Mouse (Mus musculus) adrenal gland, adult 18-20 months (tissue): Measurements from ENCODE around the gene Txn2. TPM values are rescaled to one million over a fixed set of nuclear protein-coding genes. Genes with fewer than 3 reads are reported as not detected.

Experiments
- DNase-seq, 2 experiments: peaks; one replicate each; pipeline ENCODE4 v3.0.0; 2021 to 2022; ENCODE audit warnings: low spot score in 2 of 2
- long read RNA-seq, 2 experiments: library from polyadenylated mRNA; stranded (forward); transcript quantifications; one replicate each; pipeline ENCODE4 v2.0.0; 2021
- total RNA-seq, 2 experiments: library from RNA; stranded (reverse); gene quantifications; 1 replicate in 1 of 2; 2 replicates in 1 of 2; pipeline ENCODE4 v1.2.3; 2021

Txn2 gene
- total RNA-seq: 100 to 1,000 TPM; 544 to 611 TPM
- long read RNA-seq, experiment 1, transcript Txn2-204 (3 exons, 2,049 nt): minor isoform, 27 of 374 reads
- long read RNA-seq, experiment 1, transcript Txn2-201 (4 exons, 1,298 nt): major isoform, 331 of 374 reads
- long read RNA-seq, experiment 1, partial matches to known transcripts: 4 of 374 reads
- long read RNA-seq, experiment 1, other reads (novel, unspliced or antisense): 12 of 374 reads
- long read RNA-seq, experiment 2, transcript Txn2-204 (3 exons, 2,049 nt): minor isoform, 77 of 1,064 reads
- long read RNA-seq, experiment 2, transcript Txn2-201 (4 exons, 1,298 nt): major isoform, 918 of 1,064 reads
- long read RNA-seq, experiment 2, partial matches to known transcripts: 1 of 1,064 reads
- long read RNA-seq, experiment 2, other reads (novel, unspliced or antisense): 66 of 1,064 reads

DNA sequence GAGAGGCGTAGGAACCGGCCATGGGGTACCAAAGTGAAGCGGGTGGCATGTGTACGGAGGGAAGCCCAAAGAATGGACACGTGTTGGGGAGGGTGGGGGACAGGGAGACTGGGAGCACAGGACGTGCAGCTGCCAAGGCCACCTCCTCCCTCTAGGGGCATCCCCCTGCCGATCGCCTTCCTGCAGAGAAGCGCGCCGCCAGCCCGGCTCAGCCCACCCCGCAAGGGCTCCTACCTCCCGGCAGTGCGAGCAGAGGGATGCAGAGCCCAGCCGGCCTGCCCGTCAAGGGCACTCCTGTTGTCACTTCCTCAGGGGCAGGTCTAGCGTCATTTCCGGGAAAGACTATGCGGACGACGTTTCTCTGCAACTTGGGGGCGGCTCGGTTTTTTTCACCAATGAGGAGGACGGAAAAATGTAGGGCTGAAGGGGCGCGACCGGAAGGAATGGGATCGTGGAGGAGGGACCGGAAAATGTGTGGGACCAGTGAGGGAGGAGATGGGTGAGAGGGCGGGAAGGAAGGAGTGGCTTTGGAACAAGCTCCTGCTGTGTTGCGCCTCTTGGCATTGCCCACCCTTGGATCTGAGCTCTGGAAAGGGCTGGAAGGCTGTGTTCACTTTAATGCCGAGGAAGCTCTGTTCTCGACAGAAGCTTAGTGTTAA is at the start of gene Txn2:
Gene Txn2, minus strand, starts transcription at position 334 of the 659 bp plus-strand sequence.
- peak; percentile 83 to 87 for DNase-seq

DNA sequence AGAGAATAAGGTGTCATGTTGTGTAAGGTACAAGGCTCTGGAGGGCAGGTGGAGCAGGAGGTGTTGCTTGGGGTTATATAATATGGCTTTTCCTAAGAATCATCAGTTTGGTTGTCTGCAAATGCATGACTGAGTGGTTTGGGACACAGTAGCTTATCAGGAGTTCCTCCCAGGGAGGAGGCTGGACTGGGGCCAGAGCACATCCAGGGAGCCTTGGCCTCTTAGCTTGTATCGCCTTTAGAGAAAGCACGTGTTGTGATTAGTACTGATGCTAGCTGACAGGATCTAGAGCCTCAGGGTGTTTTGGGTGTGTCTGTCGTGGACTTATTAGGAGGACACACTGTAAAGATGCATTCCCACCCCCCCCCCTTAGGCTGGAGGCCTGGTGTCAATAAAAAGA is 48.9 kb upstream of the Txn2 start:
- DNase-seq: peak; percentile 45 to 47

DNA sequence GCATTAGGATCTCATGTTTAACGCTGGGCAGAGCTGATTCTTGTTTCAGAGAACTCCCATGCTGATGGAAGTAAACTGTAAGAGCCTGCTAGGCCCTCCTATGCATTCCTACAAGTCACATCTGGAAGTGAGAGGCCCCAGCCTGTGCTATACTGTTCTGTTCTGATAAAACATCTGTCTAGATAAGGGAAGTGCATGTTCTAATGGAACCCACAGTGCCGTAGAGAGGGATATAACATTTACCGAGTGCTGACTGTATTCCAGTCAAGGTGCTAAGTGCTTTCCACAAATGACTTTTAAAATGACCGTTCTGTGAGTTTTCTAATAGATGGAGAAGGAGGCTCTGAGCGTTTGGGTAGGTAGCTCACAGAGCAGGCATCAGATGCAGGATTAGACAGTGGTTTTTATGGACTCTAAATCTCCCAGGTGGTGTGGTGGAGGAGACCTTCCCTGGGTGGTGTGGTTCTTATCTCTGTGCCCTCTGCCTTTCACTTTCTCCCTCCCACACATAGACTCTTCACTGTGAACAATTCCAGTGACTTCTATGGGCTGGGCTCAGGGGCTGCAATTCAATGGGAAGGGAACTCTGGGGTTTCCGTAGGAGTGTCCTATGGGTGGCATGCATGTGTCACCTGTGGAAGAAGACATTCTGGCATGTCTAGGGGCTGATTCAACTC is 45.5 kb upstream of the Txn2 start:
- no peak for DNase-seq

DNA sequence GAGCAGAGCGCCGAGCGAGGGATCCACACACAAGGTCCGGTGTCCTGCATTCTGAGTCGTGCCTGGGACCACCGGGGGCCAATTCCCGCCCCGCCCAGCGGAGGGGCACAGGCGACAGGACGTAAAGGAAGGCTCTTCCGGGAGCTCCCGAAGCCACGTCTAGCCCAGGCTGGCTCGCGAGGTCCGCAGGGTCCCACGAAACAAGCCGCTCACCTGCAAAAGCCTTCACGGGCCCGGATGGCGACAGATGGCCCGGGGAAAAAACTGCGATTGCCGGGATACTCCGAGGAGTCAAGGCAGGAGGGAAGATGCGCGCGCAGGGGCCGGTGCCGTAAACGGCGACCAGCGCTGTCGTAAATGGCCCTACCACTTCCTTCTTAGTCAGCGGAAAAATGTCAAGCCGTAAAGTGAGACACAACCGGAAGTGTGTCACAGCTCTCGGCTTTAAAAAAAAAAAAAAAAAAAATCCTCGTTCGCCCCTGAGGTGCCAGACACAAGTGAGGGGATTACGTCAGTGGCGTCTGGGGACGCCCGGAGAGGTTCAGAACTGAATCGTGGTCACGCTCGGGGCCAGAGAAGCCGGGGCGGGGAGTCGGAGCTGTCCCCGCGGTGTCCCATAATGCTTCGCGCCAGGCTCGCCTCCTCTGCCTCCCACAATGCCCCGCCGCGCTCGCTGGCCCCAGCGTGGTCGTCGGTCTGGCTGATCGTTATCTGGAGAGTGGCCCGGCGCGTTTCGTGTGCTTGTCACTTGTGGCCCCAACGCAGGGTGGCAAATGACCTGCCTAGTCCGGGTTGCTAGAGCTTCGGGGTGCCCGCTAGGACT is 41.9 kb upstream of the Txn2 start, which contains the start of gene Eif3d:
Gene Eif3d, minus strand, starts transcription at position 344 of the 823 bp plus-strand sequence.
- DNase-seq: peak; percentile 97

DNA sequence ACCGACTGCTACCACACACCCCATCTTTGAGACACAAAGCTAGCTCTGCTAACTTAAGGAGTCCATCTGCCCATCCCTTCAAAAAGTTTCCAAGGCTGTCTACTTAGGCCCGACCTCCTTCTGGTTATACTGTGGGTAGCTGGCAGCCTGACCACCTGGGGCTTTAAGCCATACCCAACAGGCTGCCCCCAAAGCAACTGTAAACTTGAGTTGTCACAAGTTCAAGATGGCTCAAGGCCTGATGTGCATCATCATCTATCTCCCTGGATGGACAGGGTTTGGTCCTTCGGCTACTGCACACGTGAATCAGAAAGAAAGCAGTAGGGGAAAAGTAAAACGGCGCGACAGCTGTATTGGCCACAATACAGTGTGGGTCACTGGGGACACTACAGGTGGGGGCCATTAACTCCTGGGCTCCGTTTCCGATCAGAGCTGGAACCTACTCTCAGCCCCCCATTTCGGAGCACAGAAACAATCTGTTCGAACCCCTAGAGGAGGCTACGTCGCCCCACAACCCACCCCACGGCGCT is 41.2 kb upstream of the Txn2 start:
- DNase-seq: no peak

DNA sequence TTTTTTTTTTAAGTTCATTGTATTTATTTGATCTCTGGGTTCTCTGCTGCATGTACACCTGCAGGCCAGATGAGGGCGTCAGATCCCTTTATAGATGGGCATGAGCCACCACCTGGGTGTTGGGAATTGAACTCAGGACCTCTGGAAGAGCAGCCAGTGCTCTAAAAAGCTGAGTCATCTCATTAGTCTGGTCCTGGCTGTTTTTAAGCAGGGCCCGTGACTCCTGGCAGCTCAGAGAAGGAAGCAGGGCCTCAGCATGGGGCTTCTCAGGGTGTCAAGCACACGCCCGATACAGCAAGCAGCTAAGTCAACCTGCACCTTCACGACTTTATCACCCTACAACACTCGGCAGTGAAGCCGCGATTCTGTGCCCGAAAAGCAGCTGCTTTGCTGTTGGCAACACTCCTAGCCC is 36.3 kb upstream of the Txn2 start:
- no peak for DNase-seq

DNA sequence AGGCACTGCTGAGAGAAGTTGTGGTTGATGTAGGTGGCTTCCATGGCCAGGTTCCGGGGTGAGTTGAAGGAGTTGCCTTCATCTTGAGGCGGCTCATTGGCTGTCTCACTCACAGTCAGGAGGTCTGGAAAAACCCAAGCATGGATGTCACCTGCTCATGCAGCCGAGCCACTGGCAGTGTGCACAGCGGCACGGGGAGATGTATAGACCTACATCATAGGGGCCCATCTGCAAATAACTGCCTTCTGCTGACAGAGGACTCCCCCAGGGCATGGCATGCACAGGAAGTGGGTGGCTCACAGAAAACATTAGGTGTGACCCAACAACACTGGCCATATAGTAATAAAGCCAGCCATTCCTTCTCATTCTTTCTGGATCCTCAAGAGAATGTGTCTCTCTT is 33.6 kb upstream of the Txn2 start:
- DNase-seq: no peak

DNA sequence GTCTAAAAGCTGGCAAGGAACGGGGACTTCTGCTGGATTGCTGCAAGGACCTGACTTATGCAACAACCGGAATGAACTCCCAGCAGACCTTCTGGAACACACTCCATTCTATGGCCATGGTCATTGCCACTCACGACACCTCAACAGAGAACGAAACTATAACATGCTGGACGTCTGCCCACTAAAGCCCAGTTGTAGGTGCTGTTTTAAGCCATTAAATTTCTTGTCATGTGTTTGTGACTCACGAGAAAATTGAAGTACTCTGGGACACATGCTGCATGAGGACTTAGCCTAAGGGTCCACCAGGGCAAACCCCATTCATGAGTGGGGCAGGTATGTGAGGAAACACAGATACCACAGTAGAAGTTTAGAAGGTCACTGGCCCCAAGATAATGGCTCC is 31.9 kb upstream of the Txn2 start:
- DNase-seq: no peak

DNA sequence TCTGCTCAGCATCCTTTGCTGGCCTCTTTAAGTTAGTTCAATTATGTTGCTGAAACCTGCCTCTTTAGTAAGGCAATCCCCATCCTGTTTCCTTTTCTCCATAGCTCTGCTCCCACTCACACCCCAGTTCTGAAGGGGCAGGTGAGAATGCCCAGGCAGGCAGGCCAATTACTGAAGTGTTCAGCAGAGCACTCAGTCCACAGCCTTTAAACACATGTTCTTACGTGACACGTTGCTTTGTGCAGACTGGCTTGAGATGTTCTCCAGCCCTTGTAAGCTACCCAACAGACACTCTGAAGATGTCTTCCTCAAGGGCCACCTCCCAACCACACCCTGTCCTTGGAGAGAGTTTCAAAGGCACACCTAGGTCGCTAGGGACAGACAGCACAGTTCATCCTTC is 29.3 kb upstream of the Txn2 start:
- DNase-seq: no peak

DNA sequence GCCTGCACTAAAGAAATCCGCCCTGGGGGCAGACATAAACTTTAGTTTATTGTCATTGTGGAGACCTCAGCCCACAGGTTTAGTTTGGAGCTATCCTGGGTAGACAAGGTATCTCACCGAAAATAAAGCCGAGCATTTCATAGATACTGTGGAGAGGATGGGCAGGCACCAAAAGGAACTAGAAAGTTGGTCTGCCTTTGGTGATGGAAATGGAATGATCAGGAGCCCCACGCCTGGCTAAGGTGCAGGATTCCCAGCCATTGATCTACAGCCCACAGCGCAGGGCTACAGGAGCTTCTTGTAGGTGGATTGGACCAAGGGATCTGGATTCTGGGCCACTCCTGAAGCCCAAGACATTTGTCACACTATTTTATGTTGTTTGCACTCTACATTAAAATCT is 28.8 kb upstream of the Txn2 start:
- no peak for DNase-seq

DNA sequence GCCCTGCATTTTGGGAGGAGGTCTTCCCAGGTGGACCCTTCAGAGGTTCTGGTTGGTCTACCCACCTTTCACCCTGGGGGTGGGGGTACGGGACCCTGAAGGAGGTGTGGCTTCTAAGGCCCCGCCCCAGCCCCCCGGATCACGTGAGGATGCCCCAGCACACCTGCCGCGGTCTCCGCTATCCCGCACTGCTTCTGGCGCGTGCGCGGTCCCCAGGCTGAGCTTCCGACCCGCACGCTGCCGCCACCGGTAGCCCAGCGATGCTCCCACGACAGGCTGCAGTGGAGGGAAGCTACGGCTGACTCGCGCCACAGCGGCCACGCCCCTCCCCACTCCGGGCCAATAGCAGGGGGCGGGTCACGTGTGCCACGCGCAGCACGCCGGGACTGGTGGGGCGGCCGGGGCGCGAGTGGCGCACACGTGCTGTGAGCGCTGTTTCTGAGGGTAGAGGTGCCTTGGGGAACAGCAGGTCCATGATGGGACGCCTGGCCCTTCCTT is 27.6 kb upstream of the Txn2 start, which contains the start of gene Foxred2:
Gene Foxred2, minus strand, starts transcription at position 319 of the 498 bp plus-strand sequence.
- peak; percentile 76 to 78 for DNase-seq

DNA sequence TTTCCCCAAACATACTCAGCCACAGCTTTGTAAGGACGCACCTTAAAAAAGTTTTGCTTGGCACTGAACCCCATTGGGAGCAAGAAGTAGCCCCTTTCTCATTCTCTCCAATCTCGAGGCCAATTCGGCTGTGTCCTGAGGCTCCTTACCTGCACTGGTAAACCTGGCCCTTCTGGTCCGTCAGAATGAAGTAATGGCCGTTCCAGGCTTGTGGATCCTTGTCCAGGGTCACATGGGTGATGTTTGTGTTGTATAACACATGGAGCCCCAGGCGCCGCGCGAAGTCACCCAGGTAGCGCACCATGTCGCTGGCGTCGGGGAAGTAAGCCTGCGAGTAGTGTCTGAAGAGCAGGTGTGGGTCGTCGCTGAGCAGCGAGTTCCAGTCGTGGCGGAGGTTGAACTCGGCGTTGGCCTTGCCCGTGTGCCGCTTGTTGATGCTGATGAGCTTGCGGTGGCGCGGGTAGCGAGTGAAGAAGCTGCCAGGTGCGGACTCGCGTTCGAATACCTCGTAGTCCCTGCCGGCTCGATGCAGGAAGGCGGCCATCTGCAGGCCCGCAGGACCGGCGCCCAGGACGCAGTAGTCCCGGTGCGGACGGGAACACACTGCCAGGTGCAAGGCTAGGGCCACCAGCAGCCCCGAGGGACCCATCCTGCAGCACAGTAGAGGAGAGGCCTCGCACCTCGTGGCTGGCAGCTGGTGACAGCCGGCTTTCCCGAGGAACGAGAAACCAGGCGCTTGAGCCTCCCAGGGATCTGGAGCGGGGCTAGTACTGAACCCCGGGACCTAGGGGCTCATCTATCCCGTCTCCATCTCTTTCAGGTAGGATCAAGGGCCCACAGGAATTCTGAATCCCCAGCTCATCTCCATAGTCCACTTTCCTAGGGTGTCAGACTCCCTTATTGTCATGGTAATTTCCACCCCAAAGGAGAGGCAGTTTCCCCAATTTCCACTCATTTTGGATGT is 26.9 kb upstream of the Txn2 start:
- peak in 1 of 2 experiments; percentile 32 for DNase-seq

DNA sequence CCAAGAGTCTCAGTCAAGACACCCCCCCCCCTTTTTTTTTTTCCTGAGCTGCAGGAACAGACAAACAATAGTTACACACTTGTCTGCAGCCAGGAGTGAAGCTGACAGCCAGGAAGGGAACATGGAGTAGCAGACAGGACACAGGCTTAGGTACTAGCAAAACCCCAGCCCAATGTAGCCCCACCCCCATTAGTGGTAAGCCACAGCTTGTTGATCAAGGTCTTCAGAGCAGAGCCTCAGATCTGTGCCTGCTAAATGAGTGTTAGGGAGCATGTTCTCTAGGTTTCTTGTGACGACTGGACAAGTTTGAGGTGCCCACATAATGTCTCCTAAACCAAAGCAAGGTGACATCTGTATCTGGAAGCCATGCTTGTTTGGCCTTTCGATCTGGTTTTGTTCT is 25.6 kb upstream of the Txn2 start:
- no peak for DNase-seq

DNA sequence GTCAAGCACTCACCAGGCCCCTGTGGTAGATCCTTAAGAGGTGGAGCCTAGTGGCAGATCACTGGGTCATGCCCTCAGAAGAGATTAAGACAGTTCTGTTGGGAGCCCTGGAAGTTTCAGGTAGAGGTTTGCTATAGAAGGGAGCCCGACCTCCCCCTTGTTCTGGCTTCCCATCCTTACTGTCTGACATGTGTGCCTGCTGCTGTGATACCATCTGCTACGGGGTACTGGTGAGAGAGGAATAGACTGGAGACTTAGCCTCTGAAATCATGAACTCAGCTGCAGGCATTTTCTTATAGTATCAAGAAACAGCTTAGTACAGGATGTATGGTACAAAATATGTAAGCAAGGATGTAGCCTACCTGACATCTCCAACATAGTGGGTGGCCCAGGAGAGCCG is 24.1 kb upstream of the Txn2 start:
- DNase-seq: no peak

DNA sequence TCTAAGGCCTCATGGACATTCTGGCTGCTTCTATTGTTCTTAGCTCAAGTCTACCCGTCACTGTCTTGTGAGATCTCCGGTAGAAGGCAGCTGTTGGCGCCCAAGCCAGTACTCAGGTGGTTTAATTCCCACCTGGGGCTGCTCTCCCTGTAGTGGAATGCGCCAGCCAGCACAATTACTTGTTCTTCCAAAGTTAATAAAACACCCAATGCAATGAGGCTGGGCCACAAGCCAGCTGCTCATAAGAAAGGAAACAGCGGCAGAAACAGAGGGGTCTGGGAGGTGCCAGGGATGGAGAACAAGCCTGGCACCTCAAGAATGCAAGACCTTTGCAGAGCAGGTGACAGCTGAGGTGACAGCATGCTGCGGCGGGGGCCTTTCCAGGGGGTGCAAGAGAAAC is 20.3 kb upstream of the Txn2 start:
- DNase-seq: no peak

DNA sequence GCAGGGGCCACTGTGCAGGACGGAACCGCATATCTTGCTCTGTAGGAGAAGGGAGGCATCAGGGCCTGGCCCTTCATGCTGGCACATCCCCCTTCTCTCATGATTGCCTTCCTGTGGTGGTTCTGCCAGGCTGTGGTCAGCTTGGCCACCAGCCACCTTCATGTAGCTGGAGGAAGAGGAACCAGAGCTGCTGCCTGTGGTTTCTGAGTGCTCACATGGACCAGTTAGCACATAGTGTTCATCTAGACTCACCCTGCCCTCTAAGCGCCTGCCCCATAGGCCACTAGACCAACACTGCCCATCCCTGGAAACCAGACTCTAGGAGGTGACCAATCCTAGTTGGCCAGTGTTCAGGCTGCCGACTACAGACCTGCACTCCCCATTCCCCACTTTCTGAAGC is 16.9 kb upstream of the Txn2 start:
- DNase-seq: no peak

DNA sequence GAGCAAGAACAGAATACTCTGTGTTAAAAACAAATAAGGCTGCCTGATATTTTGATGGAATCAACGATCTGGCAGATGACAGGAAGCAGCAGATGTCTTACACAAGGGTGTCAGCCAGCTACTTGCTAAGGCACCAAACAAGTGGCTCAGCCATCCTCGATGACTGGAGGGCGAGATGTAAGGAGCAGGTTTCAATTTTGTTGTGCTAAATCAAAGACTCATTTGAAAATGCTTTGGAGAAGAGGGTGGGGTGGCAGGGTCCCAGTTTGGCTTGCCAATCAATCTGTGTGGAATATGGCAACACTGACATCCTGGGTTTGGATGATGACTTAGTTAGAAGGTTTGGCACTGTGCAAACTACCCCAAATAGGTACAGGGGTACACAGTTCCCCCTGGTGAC is 12.8 kb upstream of the Txn2 start:
- no peak for DNase-seq

DNA sequence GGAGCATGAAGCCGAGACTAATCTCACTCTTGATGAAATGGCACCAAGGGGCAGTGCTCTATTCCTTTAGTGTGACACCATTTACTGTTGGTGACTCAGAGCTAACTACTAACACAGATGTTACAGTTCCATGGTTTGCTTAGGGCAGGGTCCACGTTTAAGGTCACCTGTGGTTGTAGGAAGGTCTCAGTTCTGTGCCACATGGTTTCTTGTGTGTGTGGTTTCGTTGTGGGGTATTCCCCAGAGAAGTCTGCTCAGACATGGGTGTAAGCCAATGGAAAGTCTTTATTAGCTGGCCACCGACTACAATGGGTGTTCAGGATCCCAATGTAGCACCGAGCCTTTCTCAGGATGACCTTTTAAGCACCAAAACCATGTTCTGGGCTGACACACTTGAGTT is 9.7 kb upstream of the Txn2 start:
- DNase-seq: no peak

DNA sequence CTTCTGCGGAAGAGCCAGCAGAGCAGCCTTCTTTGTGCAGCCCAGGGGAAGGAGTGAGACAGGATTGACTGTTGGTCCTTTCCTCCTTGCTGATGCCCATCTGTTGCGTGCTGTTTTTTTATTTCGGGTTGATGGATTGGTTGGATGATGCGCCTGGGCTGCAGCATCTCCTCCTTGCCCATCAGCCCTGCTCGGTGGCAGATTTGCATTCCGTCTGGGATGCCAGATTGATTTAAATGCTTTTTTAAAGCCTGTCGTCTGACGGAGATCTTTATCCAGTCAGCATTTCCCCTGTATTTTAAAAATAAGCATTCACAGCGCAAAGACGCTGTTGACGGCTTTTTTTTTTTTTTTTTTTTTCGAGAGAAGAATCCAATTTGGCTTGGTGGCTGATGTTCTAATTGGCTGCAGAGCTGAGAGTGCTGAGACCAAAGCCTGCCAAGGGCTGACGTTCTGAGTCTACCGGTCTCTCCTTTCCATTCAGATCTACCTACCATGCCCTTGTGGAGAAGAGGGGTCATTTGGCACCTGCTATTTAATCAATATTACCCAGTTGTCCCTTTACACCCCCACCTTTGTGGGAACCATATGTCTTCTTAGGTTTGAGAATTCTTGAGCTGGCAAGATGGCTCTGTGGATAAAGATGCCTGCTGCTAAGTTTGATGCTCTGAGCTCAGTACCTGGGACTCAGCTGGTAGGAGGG is 7.0 kb upstream of the Txn2 start:
- no peak for DNase-seq
